Mouse (Mus musculus) kidney, postnatal 36 days (tissue): ENCODE measurements around the gene Vwa8.

ENCODE experiments used
- DNase-seq, 2 experiments: peaks; one replicate each; pipeline ENCODE4 v3.0.0; 2021 to 2022; ENCODE audit warnings: mixed read lengths in 2 of 2

Vwa8 gene

DNA sequence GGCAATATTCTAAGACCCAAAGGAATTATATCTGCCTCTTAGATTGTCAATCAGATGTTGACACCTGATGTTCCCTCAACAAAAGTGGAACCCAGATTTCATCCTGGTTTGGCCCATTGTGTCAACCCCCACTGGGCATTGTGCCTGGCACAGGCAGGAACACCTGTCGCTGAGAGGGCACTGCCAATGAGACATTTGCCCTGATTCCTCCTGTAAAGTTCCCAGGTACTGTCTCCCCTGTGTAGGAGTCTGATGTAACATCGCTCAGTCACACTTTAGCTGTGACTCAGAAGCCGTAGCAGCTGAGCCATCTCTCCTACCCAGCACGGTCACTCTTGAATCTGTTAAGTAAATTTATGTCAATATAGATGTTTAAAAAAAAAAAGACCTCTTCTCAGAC, 382.8 kb downstream of the Vwa8 start:
- no peak for DNase-seq

DNA sequence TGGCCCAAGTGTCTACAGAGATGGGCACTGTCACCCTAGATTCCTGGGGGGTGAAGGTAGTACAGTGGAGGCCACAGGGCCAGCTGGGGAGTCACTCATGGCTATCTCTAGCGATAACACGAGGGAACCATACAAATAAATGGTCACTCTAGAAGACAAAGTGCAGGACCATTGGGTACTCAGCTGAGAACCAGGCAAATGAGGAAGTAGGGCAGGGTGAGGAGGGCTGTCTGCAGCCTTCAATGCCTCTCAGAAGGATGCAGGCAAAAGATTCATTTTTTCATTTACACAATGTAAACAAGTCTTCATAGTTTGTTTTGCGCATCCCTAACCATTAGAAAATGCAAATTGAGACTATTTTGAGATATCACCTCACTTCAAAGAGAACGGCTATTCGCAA, 384.8 kb downstream of the Vwa8 start:
- no peak for DNase-seq

DNA sequence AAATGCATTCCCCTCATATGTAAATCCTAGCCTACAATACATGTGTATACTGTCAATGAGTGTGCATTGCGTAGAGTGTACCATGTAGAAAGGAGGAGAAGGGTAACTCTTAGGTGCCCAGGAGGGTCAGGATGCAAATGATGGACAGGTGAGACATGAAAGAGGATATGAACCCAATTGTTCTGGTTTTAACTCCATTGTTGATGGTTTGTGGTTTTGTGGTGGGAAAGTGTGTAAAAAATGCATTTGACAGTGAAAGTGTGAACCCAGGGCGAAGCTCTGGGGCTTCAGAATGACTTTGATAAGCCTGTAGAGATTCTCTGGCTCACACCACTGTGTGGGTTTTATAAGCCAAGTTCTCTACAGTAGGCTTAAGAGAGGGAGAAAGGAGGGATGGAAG, 385.7 kb downstream of the Vwa8 start:
- no peak for DNase-seq

DNA sequence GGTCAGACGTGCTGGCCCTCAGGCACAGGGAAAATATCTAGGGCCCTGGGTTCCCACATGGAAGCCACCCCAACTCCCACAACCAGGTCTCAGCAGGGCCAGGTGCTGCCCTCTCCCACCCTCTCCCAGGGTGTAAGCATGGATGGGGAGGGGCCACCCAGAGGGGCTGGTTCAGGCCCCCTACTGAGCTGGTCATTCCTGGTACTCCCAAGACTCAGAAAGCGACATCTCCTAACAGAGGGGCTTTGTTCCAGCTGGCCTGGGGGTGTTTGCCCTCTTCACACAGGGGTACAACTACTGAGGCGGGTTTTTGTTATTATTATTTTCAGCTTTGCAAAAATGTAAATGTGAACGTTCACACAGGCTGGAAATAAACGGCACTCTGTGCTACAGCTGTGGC, 386.3 kb downstream of the Vwa8 start:
- DNase-seq = no peak

DNA sequence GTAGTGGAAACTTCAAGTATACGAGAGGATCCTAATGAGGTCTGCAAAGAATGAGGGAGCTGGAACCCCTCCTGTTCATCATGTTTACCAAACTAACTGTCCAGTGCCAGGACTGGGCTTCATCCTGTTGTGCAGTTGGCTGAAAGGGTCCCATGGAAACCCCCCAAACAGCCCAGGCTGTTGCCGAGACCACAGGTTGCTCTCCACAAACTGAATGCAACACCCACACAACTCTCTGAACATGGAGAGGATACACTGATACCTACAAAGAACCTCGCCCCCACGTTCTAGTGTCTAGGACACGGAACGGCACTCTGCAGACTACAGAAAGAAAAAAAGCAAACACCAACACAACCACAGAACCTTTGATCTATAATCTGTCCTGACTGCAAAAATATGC, 387.4 kb downstream of the Vwa8 start:
- no peak for DNase-seq

DNA sequence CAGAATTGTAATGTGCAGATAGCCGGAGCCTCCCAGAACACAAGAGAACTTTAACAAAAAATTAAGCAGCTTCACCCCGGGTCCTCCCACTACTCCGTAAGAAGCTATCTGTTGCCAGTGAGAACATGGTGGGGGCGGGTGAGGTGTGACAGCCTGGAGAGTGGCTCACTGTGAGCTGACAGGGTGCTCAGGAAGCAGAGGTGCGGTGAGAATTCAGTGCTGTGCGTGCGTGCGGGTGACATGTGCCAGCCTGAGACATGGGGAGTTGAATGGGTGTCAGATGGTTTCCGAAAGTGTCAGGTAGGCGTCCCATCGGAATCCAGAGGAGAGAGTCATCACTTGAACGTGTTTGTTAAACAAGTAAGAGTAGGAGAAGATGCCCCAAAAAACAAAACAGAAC, 390.6 kb downstream of the Vwa8 start:
- DNase-seq = no peak

DNA sequence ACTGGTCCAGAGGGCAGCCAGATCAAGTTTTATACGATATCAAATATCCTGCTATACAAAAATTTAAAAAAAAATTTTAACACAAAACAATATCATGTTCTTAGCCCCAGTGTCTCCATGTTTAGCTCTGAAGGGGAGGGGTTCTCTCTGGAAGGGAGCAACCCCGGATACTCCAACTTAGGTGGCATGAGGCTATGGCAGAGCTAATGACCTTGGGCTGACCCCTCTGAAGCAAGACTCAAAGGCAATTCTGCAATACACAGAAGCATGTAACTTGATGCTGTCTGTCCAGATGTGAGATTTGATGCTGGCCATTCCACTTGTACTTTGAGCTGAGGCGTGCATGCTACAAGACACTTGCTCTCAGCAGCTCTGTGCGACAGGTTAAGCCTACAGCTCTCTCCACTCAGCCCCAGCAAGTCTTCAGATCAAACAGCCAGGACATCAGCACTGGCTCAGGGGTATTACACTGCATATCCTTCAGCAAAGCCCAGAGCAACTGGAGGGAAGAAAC, 392.3 kb downstream of the Vwa8 start:
- DNase-seq = no peak

DNA sequence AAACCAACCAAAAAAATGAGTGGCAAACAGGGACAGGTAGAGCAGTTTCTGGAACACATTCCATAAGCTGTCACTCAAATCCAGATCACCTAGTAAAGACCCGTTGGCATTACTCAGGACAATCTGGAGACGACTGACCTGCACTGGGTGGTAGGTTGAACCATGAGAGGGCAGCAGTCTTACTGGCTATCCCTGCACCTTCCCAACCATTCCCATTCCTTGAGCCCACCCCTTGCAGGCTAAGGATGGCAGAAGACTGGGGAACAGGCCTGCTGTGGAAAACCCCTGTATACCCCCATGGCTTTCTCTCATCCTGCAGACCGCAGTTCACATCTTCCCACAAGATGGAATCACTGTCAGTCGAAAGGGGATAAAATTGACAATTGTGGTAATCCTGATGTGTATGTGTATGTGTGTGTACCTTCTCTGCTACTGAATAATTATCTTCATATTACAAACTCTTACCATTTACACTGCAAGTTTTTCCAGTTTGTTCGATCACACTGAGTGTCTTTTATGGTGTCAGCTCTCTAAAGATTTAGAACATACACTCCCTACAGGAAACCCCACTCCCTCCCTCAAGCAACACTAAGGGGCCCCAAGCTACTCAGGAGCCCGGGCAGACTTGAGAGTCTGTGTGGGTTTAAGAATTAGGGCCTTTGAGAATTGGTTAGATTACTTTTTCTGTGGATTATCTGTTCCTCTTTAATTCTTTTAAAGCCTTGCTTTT, 393.0 kb downstream of the Vwa8 start:
- DNase-seq = no peak

DNA sequence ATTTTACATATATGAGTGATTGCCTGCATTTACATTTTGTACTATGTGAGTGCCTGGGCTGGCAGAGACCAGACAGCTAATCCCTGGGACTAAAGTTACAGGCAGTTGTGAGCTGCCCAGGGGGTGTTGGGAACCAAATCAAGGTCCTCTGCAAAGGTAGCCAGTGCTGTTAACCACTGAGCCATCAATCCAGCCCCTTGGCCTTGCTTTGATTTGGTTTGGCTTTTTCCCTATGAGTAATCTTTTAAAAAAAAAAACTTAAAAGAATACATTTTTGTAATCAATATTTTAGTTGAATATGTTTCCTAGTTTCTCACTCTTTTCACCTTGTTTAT, 393.5 kb downstream of the Vwa8 start:
- DNase-seq = no peak

DNA sequence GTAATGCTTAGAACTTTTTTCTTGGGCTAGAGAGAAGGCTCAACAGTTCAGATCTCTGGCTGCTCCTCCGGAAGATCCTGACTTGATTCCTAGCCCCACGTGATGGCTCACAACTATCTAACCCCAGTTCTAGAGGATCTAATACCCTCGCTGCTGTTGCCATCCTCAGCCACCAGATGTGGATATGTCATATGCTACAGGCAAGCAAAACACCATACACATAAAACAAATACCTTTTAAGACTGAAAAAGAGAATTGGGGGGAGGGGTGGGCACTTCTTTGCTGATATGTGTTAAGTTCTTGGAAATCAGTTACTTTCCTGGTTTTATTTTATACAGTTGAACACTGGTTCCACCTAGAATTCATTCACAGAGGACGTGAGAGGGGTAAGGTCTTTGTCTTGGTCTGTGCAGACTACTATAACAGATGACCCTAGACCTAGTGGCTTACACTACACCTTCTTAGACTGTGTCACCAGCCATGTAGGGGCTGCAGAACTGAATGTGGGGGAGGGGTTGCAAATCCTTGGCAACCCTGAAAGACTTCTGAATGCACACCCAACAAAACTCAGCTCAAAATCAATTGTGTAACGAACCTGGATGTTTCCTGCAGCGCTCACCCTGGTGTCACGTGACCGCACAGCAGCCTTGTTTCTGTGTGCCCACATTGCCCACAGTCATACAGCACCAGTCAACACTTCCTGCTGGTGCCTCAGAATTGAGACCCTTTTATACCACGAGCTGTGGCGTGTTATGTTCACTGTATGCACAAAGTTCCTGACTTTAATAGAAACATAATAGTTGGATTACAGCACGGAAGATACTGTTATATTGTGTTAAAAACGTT, 394.4 kb downstream of the Vwa8 start:
- no peak for DNase-seq

DNA sequence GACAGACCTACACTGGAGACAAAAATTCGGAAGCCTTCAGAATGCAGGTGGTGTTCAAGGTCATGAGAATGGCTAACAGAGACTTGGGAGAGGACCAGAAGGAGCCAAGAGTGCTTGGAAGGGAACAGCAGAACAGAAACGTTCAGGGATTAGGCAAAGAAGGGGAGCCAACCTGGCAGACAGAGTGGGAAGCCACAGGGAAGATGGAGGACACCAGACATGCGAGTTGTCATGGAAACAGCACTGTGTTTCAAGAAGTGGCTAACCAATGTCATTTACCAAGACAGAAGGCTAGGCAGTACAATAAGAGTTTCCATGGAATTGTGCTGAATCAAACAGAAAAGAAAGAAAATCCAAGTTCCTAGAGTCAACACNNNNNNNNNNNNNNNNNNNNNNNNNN, 395.7 kb downstream of the Vwa8 start:
- no peak for DNase-seq

DNA sequence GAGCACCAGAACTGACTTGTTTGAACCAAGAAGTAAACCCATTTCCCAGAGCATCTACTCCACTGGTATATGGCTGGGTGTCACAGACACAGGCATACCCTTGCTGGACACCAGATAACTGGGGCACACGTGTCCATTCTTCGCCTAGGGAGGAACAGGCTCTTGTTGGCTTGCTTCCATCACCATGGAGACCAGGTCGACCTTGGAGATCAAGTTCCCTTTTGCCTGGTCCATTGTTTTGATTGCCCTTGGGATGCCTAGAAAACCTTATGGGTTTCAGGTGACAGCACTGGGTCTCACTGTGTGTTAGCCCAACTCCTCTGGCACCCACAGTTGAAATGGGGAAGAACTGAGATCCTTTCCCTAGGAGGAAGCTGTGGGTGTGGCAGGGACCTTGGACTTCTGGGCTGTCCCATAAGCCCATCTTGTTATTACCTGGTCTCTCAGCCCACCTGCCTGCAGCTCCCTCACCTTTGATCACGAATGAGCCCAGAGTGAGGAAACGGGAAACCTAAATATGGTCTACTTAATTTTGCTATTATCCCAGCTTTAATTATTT, 403.0 kb downstream of the Vwa8 start:
- DNase-seq = no peak
